Mouse (Mus musculus): Measurements from ENCODE around the gene Srxn1.

Srxn1 gene

GRCm38 (mm10) chr2:152119228-152119865, 14.0 kb downstream of the Srxn1 start:
- in situ Hi-C loops (cut with MboI, MseI), result no loop called here

- in situ Hi-C loops (cut with MboI, MseI), result no loop called here
Observed at GRCm38 (mm10) chr2:152122896-152123295, 17.6 kb downstream of the Srxn1 start.

GRCm38 (mm10) chr2:152128597-152128996, 23.3 kb downstream of the Srxn1 start:
- in situ Hi-C loops (cut with MboI, MseI), result no loop called here

GRCm38 (mm10) chr2:152129778-152130177, 24.5 kb downstream of the Srxn1 start:
- in situ Hi-C loops (cut with MboI, MseI), result no loop called here

GRCm38 (mm10) chr2:152132016-152132415, 26.7 kb downstream of the Srxn1 start:
- in situ Hi-C loops (cut with MboI, MseI), result no loop called here

GRCm38 (mm10) chr2:152132691-152133090, 27.4 kb downstream of the Srxn1 start:
- in situ Hi-C loops (cut with MboI, MseI), result no loop called here

- in situ Hi-C loops (cut with MboI, MseI), result no loop called here
Observed at GRCm38 (mm10) chr2:152139191-152139987, 34.1 kb downstream of the Srxn1 start.

GRCm38 (mm10) chr2:152140941-152141340, 35.6 kb downstream of the Srxn1 start:
- in situ Hi-C loops (cut with MboI, MseI), result no loop called here

- in situ Hi-C loops (cut with MboI, MseI), result no loop called here
Observed at GRCm38 (mm10) chr2:152141491-152141890, 36.2 kb downstream of the Srxn1 start.

- in situ Hi-C loops (cut with MboI, MseI), result no loop called here
Observed at GRCm38 (mm10) chr2:152142046-152142445, 36.7 kb downstream of the Srxn1 start.

GRCm38 (mm10) chr2:152142571-152142970, 37.3 kb downstream of the Srxn1 start:
- in situ Hi-C loops (cut with MboI, MseI), result no loop called here

GRCm38 (mm10) chr2:152143279-152144157, 38.2 kb downstream of the Srxn1 start, which contains the start of gene Tcf15:
Gene Tcf15 (plus strand): TSS chr2:152143561.
- in situ Hi-C loops (cut with MboI, MseI), result no loop called here

GRCm38 (mm10) chr2:152144158-152144450, 38.8 kb downstream of the Srxn1 start:
- in situ Hi-C loops (cut with MboI, MseI), result no loop called here

- in situ Hi-C loops (cut with MboI, MseI), result no loop called here
Observed at GRCm38 (mm10) chr2:152144501-152144900, 39.2 kb downstream of the Srxn1 start.

GRCm38 (mm10) chr2:152145711-152146110, 40.4 kb downstream of the Srxn1 start:
- in situ Hi-C loops (cut with MboI, MseI), result no loop called here

- in situ Hi-C loops (cut with MboI, MseI), result no loop called here
Observed at GRCm38 (mm10) chr2:152147079-152147478, 41.8 kb downstream of the Srxn1 start.

GRCm38 (mm10) chr2:152148675-152149074, 43.4 kb downstream of the Srxn1 start:
- in situ Hi-C loops (cut with MboI, MseI), result no loop called here

GRCm38 (mm10) chr2:152149891-152150290, 44.6 kb downstream of the Srxn1 start:
- in situ Hi-C loops (cut with MboI, MseI), result no loop called here

- in situ Hi-C loops (cut with MboI, MseI), result no loop called here
Observed at GRCm38 (mm10) chr2:152150373-152150772, 45.1 kb downstream of the Srxn1 start.

- in situ Hi-C loops (cut with MboI, MseI), result no loop called here
Observed at GRCm38 (mm10) chr2:152153361-152153760, 48.0 kb downstream of the Srxn1 start.

- in situ Hi-C loops (cut with MboI, MseI), result no loop called here
Observed at GRCm38 (mm10) chr2:152155414-152156208, 50.3 kb downstream of the Srxn1 start.
